Mouse (Mus musculus) B cell, adult 62 days (primary cell): ENCODE results near the gene Dock6. TPM values are rescaled to one million over a fixed set of nuclear protein-coding genes. Genes with fewer than 3 reads are reported as not detected.

Source experiments
- total RNA-seq: library from RNA; stranded (reverse); gene quantifications from 4 replicates; pipeline ENCODE4 v1.2.4, GENCODE M21; 2023

Dock6 gene
- total RNA-seq = 13.1 to 17.6 TPM (median 16.5 TPM) in 4 replicates

GRCm38 (mm10) chr9:21852128-21853091 lies at the start of gene Dock6:
Dock6 (minus strand) TSS chr9:21852635.

GRCm38 (mm10) chr9:21835258-21835912 lies 17.1 kb downstream of the Dock6 start, which contains the start of gene Angptl8:
Angptl8 (plus strand) TSS chr9:21835510.

GRCm38 (mm10) chr9:21798345-21799009 lies 54.0 kb downstream of the Dock6 start, which contains the start of gene Kank2:
Kank2 (minus strand) TSS chr9:21798744.

GRCm38 (mm10) chr9:21760155-21761088 lies 92.0 kb downstream of the Dock6 start, which contains the start of gene Spc24:
Spc24 (minus strand) TSS chr9:21760303.

Other genes starting within 250 kb of the Dock6 start
- gene Smarca4, start 236.5 kb downstream of the Dock6 start, total RNA-seq = 102 to 108 TPM (median 105 TPM) in 4 replicates
- gene Ldlr, start 129.2 kb downstream of the Dock6 start, total RNA-seq = 17.1 to 22.6 TPM (median 18.9 TPM) in 4 replicates
- 1.8 to 4.0 TPM (median 2.8 TPM) in 4 replicates for gene Spc24, start 92.3 kb downstream of the Dock6 start, total RNA-seq
- gene Kank2, start 53.9 kb downstream of the Dock6 start, total RNA-seq = 0.23 to 0.76 TPM (median 0.41 TPM) in 4 replicates
- gene Angptl8, start 17.1 kb downstream of the Dock6 start, total RNA-seq = not detected in 4 replicates
- gene Rab3d, start 65.6 kb upstream of the Dock6 start, total RNA-seq = 3.3 to 5.5 TPM (median 3.6 TPM) in 4 replicates
- gene Ccdc159, start 74.8 kb upstream of the Dock6 start, total RNA-seq = 0.89 TPM in 1 of 4 replicates, not detected in the others
- gene Tmem205, start 74.9 kb upstream of the Dock6 start, total RNA-seq = 0.95 to 1.5 TPM in 2 of 4 replicates, not detected in the others
- gene Plppr2, start 84.4 kb upstream of the Dock6 start, total RNA-seq = 1.3 to 1.4 TPM (median 1.3 TPM) in 4 replicates
- gene Swsap1, start 103.1 kb upstream of the Dock6 start, total RNA-seq = 7.7 to 11.2 TPM (median 9.9 TPM) in 4 replicates
- gene Epor, start 110.9 kb upstream of the Dock6 start, total RNA-seq = not detected in 4 replicates
- not detected in 4 replicates for gene Rgl3, start 136.8 kb upstream of the Dock6 start, total RNA-seq
- gene Ccdc151, start 150.0 kb upstream of the Dock6 start, total RNA-seq = not detected in 4 replicates
- gene Prkcsh, start 150.2 kb upstream of the Dock6 start, total RNA-seq = 64.4 to 73.1 TPM (median 72.2 TPM) in 4 replicates
- gene Elavl3, start 199.4 kb upstream of the Dock6 start, total RNA-seq = not detected in 4 replicates
- not detected in 4 replicates for gene Gm49318, start 218.6 kb upstream of the Dock6 start, total RNA-seq
- 28.4 to 35.4 TPM (median 33.4 TPM) in 4 replicates for gene Zfp653, start 218.7 kb upstream of the Dock6 start, total RNA-seq
- gene Ecsit, start 232.8 kb upstream of the Dock6 start, total RNA-seq = 17.8 to 24.6 TPM (median 20.1 TPM) in 4 replicates
- not detected in 4 replicates for gene Cnn1, start 246.6 kb upstream of the Dock6 start, total RNA-seq